Mouse (Mus musculus): ENCODE measurements around the gene Olfr1106.

Gene Olfr1106

GRCm38 (mm10) chr2:87052173-87052572 is at the start of gene Olfr1106:
Olfr1106 (minus strand) TSS chr2:87052273.
- DNase-seq: no peak

GRCm38 (mm10) chr2:87095908-87096307 is 43.8 kb upstream of the Olfr1106 start, which contains the start of gene Olfr1109:
Olfr1109 (minus strand) TSS chr2:87096008.
- no peak for DNase-seq

- no peak for DNase-seq
These were observed 23.6 kb upstream of the Olfr1106 start, which contains the start of gene Olfr1107 for GRCm38 (mm10) chr2:87075717-87076116. Olfr1107 (minus strand) TSS chr2:87075817.

GRCm38 (mm10) chr2:87036431-87036830 is 15.6 kb downstream of the Olfr1106 start, which contains the start of gene Olfr1105:
Olfr1105 (minus strand) TSS chr2:87036531.
- no peak for DNase-seq

- no peak for DNase-seq
These were observed 25.1 kb downstream of the Olfr1106 start, which contains the start of gene Olfr1104 for GRCm38 (mm10) chr2:87026980-87027379. Olfr1104 (minus strand) TSS chr2:87027080.

- no peak for DNase-seq
These were observed 54.0 kb downstream of the Olfr1106 start, which contains the start of gene Olfr1102 for GRCm38 (mm10) chr2:86998098-86998497. Olfr1102 (plus strand) TSS chr2:86998398.
